In the genomic region with DNA sequence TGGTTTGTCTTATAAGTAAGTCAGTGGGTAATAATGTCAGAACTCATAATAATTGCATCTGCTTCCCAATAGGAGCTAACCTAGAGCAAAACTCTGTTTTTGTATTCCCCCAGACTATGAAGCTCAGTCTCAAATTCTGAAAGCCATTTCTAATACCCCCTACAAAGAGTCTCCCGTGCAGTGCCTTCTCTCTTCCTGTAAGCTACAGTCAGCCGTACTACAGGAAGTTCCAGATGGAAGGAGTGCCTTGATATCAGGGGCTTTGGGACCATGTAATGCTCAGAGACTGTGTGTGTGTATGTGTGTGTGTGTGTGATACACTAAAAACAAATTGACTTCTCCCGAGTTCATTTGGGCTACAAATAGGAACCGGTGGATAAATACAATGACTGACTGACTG, we compare ENCODE assay signal across 27 mouse cellular contexts.
"Had no signal": no experiment of that assay in that cellular context is flagged by ENCODE, and none has a peak within 500 bp of the region (broad histone marks: within the 10 kb centered on the region; RNA-seq: fewer than 3 reads in every experiment).

No protein-coding gene starts in this region.

- H3K36me3 ChIP-seq: embryonic facial prominence, embryonic 10.5 days; embryonic facial prominence, embryonic 12.5 days; embryonic facial prominence, embryonic 13.5 days; embryonic facial prominence, embryonic 15.5 days; forebrain, embryonic 10.5 days; forebrain, embryonic 12.5 days; forebrain, embryonic 15.5 days had no signal

- H3K9me3 ChIP-seq: embryonic facial prominence, embryonic 10.5 days; embryonic facial prominence, embryonic 12.5 days; embryonic facial prominence, embryonic 13.5 days; embryonic facial prominence, embryonic 15.5 days; forebrain, embryonic 12.5 days; forebrain, embryonic 13.5 days; forebrain, embryonic 15.5 days had no signal

- DNase-seq: cerebellum, adult 8-10 months; cerebellum, adult 9-10 months; cerebellum, adult 9-11 months; cerebellum, postnatal 10 days; cerebellum, postnatal 14 days; cerebellum, postnatal 25 days; cerebellum, postnatal 36 days; embryo, embryonic 11 days; forebrain, postnatal 0 days; gastrocnemius, adult 2 months; gastrocnemius, postnatal 10 days; gastrocnemius, postnatal 14 days; gastrocnemius, postnatal 25 days; gastrocnemius, postnatal 36 days; heart, adult 18-20 months; heart, adult 2 months had no signal

- ATAC-seq: forebrain, embryonic 13.5 days; forebrain, embryonic 14.5 days; forebrain, embryonic 15.5 days; forebrain, embryonic 16.5 days; forebrain, postnatal 0 days had no signal

- H3K4me1 ChIP-seq: embryonic facial prominence, embryonic 12.5 days; embryonic facial prominence, embryonic 13.5 days; embryonic facial prominence, embryonic 15.5 days had no signal

- H3K27me3 ChIP-seq: embryonic facial prominence, embryonic 12.5 days; embryonic facial prominence, embryonic 13.5 days; embryonic facial prominence, embryonic 15.5 days; forebrain, embryonic 12.5 days; forebrain, embryonic 13.5 days; forebrain, embryonic 15.5 days had no signal

- H3K4me3 ChIP-seq: embryonic facial prominence, embryonic 10.5 days; embryonic facial prominence, embryonic 12.5 days; embryonic facial prominence, embryonic 13.5 days; embryonic facial prominence, embryonic 15.5 days; erythroblast, embryonic 14.5 days; forebrain, embryonic 10.5 days; forebrain, embryonic 12.5 days; forebrain, embryonic 13.5 days; forebrain, embryonic 15.5 days; gastrocnemius, adult 2 months; heart, adult 2 months had no signal
